Mouse (Mus musculus): ENCODE data around the gene Mmd.
A peak's percentile ranks its signal among the peaks of the same experiment; 100 is the strongest.

The Mmd gene

DNA sequence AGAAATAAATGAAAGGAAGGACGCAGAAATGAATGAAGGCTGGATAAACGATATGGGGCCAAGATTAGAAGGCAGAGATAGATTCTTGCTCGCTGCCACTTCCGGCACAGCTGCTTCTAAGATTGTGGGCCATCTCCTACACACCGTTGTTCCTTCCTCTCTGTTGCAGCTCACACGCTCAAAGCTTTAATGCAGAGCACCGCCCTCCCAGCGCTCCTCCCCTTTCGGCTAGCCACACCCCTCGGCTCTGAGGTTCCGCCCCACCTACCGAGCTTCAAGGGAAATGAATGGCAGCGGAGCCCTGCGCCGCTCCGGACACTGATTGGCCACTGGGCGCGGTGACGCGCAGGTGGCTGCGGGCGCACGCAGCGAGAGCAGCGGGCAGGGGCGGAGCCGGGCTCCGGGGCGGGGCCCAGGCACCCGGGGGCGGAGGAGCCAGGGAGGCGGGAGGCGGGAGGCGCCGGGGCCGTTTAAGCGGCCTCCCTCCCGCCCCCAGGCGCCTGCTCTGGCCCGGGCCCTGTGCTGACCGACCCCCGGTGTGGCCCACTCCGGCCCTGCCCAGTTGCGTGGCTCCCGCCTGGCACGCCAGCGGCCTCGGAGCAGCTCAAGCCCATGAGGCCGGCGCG is at the start of gene Mmd:
TSS of gene Mmd (plus strand) at position 432 of the 626 bp plus-strand sequence.
- peak; percentile 96 for DNase-seq (ENCODE audit: low spot score in 2 of 2)

- no peak for DNase-seq (ENCODE audit: low spot score in 2 of 2)
Measured at GRCm38 (mm10) chr11:90200826-90201225, 48.4 kb upstream of the Mmd start.

DNA sequence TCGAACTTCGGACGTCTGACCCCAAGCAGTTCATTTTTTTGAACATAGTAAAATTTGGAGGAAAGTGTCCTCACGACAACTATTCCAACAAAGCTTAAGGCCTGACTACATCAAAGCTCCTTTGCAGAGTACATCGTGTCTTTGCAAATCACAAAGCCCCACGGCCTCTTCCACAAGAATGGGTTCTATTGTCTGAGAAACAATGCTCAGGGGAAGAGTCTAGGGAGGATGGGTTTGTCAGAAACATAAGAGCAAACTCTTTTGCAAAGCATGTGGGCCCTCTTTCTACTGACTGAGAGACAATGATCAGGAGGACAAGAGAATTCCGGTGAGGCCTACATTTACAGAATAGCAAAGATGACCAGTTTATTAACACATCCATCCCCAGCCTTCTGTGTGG is 35.0 kb upstream of the Mmd start:
- no peak for DNase-seq (ENCODE audit: low spot score in 2 of 2)

GRCm38 (mm10) chr11:90220022-90220645 is 29.1 kb upstream of the Mmd start:
- DNase-seq (ENCODE audit: low spot score in 2 of 2), result no peak

DNA sequence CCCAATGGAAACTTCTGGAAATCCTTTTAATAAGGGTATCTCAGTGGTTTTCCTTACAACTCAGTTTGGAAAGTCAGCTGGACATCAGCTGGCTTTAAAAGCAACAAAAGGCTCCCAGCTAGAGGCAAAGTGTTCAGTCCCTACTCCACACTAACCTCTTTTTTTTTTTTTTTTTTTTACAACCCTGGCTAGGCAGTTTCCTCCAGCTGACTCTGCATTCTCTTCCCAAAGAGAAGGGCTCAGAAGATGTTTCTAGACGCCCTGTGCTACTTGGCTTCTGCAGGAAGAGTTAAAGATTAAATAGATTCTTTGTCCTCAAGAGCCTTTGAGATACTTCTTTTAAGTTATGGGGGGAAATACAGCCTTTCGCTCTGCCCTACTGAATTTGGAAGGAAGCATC is 28.5 kb upstream of the Mmd start:
- no peak for DNase-seq (ENCODE audit: low spot score in 2 of 2)

- no peak for DNase-seq (ENCODE audit: low spot score in 2 of 2)
Measured at GRCm38 (mm10) chr11:90224914-90225470, 24.3 kb upstream of the Mmd start.

- DNase-seq (ENCODE audit: low spot score in 2 of 2), result no peak
Measured at GRCm38 (mm10) chr11:90227000-90227922, 22.0 kb upstream of the Mmd start.

DNA sequence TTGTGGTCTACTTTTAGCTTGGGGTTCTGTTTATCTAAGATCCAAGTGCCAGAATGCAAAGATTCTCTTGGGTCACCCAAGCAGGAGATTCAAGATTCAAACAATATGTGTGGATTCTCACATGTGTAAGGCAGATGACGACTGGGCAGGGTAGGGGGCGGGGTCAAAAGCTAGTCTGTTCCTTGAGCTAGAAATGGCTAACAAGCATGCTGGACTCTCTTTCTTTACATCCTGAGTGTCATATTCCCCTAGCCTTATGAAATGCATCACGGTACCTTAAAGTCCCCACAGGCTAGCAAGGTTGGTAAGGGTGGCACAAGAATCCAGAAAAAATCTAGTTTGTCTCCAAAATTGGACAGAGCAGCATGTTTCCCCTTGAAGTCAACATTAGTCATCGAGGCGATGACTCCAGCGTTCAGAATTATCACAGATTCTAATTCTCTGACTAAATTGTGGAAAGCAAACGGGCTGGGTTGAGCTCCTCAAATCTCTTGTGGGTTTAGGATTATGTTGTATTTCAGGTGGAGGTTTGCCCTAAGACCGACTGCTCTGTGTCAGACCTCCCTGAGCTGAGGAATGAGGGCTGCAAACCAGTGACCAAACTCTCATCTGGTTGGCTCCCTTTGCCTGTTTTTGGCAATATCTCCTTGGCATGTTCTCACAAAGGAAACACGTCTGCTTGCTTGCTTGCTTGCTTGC is 20.9 kb upstream of the Mmd start:
- DNase-seq (ENCODE audit: low spot score in 2 of 2), result no peak

- DNase-seq (ENCODE audit: low spot score in 2 of 2), result no peak
Measured at GRCm38 (mm10) chr11:90229800-90230199, 19.5 kb upstream of the Mmd start.

- no peak for DNase-seq (ENCODE audit: low spot score in 2 of 2)
Measured at GRCm38 (mm10) chr11:90230671-90231070, 18.6 kb upstream of the Mmd start.

GRCm38 (mm10) chr11:90231631-90232030 is 17.6 kb upstream of the Mmd start:
- DNase-seq (ENCODE audit: low spot score in 2 of 2), result no peak

DNA sequence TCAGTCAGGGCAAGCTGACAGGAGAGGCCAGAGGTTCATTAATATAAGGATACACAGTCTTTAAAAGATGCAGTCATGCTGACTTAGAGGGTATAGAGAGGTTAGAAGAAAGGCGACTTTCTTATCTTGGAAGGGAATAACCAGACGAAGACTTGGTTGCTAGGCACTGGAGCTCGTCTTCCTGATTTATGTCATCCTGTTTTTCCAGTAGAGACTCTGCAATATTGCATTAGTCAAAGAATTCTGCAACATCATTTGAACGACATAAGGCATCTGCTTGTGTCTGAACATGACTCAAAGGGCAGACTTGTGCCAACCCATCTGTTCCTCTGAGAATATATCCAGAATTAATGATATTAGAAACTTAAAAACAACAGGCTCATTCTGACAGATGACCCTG is 16.6 kb upstream of the Mmd start:
- DNase-seq (ENCODE audit: low spot score in 2 of 2), result no peak

GRCm38 (mm10) chr11:90235221-90235620 is 14.0 kb upstream of the Mmd start:
- DNase-seq (ENCODE audit: low spot score in 2 of 2), result no peak

DNA sequence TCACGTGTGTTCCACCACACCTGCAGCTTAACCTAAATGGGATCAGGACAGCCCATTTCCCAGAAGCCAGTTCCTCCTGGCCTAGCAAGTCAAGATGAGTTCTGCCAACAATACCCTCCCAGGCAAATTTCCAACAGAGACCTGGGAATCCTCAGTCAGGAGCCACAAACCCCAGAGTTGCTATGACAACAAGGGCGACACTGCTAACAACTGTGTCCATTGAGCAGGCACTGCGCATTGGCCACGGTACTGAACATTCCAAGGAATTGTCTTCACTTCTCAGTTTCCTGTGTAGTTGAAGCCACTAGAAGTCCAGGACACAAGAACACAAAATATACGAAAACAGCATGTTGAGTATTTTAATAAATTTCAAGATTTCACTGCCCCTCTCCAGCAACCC is 11.6 kb upstream of the Mmd start:
- DNase-seq (ENCODE audit: low spot score in 2 of 2), result no peak

DNA sequence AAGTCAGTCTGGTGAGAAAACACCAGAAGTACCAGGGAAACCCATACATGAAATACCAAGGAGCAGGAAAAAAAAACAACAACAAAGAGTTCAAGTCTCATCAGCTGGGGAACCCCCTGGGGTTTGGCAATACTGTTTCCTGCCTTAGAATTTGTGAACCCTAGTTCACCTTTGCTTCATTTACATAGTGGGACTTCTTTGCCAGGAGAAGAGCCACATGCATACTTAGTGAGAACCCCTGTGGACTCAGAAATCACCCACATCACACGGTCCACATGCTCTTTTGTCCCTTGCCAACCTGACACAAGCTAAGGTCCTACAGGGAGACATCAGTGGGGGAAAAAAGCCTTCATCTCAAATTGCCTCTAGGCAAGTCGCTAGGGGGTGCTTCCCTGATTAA is 10.6 kb upstream of the Mmd start:
- no peak for DNase-seq (ENCODE audit: low spot score in 2 of 2)

DNA sequence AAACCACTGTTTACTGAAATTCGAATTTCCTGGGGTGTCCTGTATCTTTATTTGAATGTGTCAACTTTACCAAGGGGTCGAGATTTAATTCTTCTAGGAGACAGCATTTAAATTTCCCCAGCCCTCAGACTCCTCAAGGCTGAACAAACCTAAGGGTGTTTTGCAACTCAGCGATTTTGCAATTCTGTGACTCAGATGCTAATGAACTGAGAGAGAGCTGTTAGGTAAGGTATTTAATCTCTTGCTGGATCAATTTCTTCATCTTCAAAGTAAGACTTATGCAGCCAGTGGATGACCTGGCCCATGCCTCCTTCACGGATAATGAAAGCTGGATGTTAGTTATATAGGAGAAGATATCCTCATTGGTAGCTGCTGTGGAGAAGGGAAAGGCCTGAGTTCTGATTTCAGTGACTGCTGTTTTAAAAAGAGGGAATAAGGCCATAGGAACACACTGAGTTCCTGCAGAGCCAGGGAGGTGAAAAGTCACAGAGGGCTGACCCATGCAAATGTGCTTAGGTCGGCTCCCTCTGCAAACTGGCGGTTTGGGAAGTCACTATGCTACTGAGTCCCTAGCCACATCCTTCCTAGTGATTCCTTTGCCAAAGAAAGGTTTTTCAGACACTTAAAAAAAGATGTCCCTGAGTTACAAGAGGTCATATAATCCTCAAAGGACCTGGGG is 8.5 kb upstream of the Mmd start:
- no peak for DNase-seq (ENCODE audit: low spot score in 2 of 2)

DNA sequence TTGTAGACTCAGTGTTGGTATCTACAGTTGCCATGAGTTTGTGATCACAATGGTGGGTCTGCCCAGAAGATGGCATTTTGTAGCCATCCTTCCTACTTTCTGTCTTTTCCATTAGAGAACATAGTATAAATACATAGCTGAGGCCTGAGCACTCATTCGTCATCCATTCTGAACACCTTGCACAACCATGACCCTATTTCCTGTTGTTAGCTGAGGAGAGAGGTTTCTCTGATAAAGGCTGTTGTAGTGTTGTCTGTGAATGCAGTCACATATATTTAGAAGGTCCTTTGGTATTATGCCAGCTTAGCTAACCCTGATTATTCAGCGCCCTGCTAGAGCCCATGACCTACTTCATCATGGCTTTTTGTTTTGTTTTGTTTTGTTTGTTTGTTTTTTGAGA is 7.4 kb upstream of the Mmd start:
- no peak for DNase-seq (ENCODE audit: low spot score in 2 of 2)

DNA sequence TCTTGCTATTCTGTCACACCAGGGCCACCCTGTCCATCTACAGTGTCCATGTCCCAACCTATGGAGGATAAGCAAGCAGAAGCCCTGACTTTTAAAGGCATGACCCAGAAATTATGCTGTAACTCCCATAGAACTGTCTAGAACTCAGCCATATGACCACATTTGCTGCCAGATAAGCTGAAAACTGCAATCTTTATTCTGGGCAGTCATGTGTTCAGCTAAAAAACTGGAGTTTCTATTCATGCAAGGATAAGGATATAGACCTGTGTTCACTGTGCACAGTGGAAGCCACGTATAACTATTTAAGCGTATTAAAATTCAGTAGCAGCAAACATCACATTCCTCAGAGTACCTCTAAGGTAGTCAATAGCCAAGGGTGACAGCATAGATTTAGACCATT is 6.0 kb upstream of the Mmd start:
- no peak for DNase-seq (ENCODE audit: low spot score in 2 of 2)

DNA sequence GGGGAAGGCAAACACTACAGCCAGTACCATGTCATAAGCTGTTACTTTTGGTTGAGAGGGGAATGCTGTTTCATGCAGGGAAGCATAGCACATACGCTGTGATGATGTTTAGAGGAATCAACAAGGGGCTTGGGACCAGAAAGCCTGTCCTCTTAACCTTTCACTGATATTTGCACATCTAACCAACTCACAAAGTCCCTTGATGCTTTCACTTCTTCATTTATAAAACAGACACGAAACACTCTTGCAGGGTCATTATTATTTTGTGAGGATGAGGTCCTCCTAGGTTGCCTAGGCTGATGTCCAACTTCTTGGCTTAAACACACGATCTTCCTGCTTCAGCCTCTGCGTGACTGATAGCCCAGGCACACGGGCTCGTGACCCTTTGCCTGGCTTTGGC is 3.6 kb upstream of the Mmd start:
- no peak for DNase-seq (ENCODE audit: low spot score in 2 of 2)

GRCm38 (mm10) chr11:90246676-90247075 is 2.6 kb upstream of the Mmd start:
- DNase-seq (ENCODE audit: low spot score in 2 of 2), result no peak

DNA sequence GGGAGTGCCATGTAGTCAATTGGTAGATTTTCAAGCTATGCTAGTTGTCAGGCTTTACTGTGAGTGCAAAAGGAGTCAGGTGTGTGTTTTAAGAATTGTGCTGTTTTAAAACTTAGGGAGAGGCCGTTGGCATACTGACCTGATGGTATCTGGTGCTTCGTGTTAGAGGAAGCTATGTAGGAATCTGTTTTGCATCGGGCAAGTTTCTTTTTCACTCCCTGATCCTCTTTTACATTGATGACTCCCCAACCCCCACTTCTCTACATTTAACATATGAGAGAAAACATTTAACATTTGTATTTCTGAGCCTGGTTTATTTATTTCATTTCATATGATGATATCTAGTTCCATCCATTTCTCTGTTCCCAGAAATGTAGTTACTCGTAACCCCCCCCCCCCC is 1.5 kb upstream of the Mmd start:
- no peak for DNase-seq (ENCODE audit: low spot score in 2 of 2)
